Mouse (Mus musculus) C3H10T1/2 (cell line): Measurements from ENCODE around the gene Clta. TPM values are rescaled to one million over a fixed set of nuclear protein-coding genes. Genes with fewer than 3 reads are reported as not detected.

Experiments
- polyA plus RNA-seq, 2 experiments: library from polyadenylated mRNA; unstranded; fragments of >200 nt; fragmentation: generic; extraction: Trizol; gene quantifications; one replicate each; pipeline ENCODE4 v1.2.1; 2012; ENCODE audit warnings: missing spikeins in 2 of 2

Gene Clta
- polyA plus RNA-seq = 100 to 1,000 TPM; 487 to 576 TPM

GRCm38 (mm10) chr4:44004126-44004525, at the start of gene Clta:
TSS of gene Clta (plus strand) at chr4:44004452.

DNA sequence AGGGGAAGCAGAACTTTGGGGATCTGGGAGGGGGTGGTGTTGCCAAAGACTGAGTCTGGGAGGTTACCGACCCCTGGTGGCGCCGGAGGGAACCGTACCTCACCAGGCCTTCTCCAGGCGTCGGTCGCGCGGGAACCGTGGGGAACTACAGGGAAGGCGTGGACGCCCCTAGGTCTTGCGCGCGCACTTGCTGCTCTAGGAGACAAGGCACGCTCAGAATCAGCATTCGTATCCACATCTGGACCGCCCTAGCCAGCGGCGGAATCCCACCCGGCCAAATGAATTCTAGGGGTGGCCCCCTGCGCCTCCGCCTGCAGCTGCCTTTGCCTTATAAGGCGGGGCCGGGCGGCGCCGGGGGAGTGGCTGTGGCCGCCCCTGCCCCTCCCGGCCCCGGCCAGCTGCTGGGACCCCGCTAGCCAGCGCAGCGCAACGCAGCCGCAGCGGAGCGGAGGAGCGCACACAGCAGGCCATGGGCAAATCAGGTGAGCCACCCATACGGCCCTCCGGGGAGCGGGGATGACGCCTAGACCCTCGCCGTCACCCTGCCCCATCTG, 46.9 kb upstream of the Clta start, which contains the start of gene Glipr2:
Gene Glipr2, plus strand, starts transcription at position 110 of the 554 bp plus-strand sequence.

GRCm38 (mm10) chr4:43983181-43983580, 21.1 kb upstream of the Clta start, which contains the start of gene Ccin:
TSS of gene Ccin (plus strand) at chr4:43983483.

Other genes with a start within 250 kb of the Clta start
- not detected for gene Olfr159, start 233.4 kb upstream of the Clta start, polyA plus RNA-seq
- gene Olfr156, start 180.6 kb upstream of the Clta start, polyA plus RNA-seq = not detected
- gene Olfr157, start 164.3 kb upstream of the Clta start, polyA plus RNA-seq = not detected
- not detected for gene Olfr155, start 152.9 kb upstream of the Clta start, polyA plus RNA-seq
- gene Reck, start 128.9 kb upstream of the Clta start, polyA plus RNA-seq = 1 to 10 TPM in 1 of 2 experiments, under 1 TPM in 1; 0.06 to 6.3 TPM
- gene Glipr2, start 47.1 kb upstream of the Clta start, polyA plus RNA-seq = 10 to 100 TPM; 45.6 to 68.0 TPM
- gene Ccin, start 21.0 kb upstream of the Clta start, polyA plus RNA-seq = under 1 TPM in 1 of 2 experiments, not detected in 1; 0.09 TPM
- gene Gne, start 79.7 kb downstream of the Clta start, polyA plus RNA-seq = 10 to 100 TPM; 23.0 to 24.6 TPM
- gene Rnf38, start 229.3 kb downstream of the Clta start, polyA plus RNA-seq = 1 to 10 TPM; 1.2 to 9.6 TPM